Mouse (Mus musculus) megakaryocyte, embryonic 14.5 days (primary cell): ENCODE measurements around the gene Itm2b.

Source experiments
- FLI1 ChIP-seq: IDR thresholded peaks from 2 replicates; pipeline ENCODE4 v1.6.1; 2012; ENCODE audit warnings: low read length, inconsistent platforms, mixed read lengths
- GATA1 ChIP-seq: IDR thresholded peaks from 3 replicates; pipeline ENCODE4 v1.6.1; 2012; ENCODE audit warnings: mixed read lengths, low read length, inconsistent platforms, borderline replicate concordance

DNA sequence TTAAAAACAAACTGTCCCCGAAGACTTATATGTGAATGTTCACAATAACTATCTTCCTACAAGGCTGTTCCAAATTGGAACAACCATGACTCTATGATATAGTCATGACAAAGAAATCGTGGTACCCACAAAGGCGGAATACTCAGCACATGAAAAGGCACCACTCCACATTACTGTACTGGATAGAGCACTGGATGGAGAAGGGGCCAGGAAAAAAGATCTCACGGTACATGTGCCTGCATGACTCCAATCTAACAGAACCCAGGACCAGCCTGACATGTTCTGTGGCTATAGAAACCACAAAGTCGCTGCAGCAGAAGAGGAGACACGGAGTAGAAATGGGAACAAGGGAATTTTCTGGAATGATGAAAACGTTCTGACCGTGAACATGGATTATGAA lies 30.4 kb downstream of the Itm2b start:
- TF ChIP-seq FLI1 (no peak), GATA1 (no peak)
